Mouse (Mus musculus): Measurements from ENCODE around the gene Cmip.

Cmip gene

GRCm38 (mm10) chr8:117324821-117325220 lies 68.0 kb downstream of the Cmip start:
- DNase-seq (ENCODE audit: low spot score in 2 of 2), result no peak

DNA sequence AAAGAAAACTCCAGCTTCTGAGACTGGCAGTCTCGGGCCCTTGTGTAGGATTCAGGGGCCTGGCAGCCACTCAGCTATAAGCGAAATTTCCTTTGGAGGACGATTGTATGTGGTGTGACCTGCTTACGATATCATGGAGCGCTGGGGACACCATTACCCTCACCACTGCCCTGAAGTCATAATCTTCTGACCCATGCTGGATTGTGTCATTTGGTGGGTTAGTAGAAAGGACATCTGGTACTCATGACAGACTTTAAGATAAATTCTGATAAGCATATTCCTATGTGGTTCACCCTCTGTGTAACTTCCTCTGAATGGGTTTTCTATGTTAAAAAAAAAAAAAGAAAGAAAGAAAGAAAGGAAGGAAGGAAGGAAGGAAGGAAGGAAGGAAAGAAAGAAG lies 69.9 kb downstream of the Cmip start:
- no peak for DNase-seq (ENCODE audit: low spot score in 2 of 2)

DNA sequence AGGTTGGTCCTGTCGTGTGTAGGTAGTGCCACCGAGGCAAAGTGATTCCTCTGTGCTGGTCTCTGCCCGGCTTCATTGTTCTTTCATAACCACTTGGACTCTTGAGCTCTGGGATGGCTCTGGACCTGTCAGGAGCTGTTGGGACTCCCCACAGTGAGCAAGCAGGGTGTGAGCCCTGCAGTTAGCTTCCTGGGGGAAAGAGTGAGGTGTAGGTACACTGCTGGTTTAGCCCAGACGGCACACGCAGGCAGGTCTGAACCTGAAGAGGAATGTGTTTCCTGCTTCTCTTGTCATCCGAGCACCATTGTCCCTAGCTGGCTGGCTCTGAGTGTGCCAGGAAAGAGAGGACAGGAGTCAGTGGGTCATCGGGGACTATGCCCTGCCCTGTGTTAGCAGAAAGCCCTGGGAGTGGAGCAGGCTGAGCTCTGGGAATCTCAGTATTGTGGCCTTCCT lies 70.5 kb downstream of the Cmip start:
- DNase-seq (ENCODE audit: low spot score in 2 of 2), result no peak

- no peak for DNase-seq (ENCODE audit: low spot score in 2 of 2)
These were observed 71.9 kb downstream of the Cmip start for GRCm38 (mm10) chr8:117328758-117329157.

- DNase-seq (ENCODE audit: low spot score in 2 of 2), result no peak
These were observed 72.3 kb downstream of the Cmip start for GRCm38 (mm10) chr8:117329167-117329566.

GRCm38 (mm10) chr8:117329903-117330302 lies 73.0 kb downstream of the Cmip start:
- DNase-seq (ENCODE audit: low spot score in 2 of 2), result no peak

GRCm38 (mm10) chr8:117332229-117333010 lies 75.6 kb downstream of the Cmip start:
- peak; percentile 56 to 73 for DNase-seq (ENCODE audit: low spot score in 2 of 2)

DNA sequence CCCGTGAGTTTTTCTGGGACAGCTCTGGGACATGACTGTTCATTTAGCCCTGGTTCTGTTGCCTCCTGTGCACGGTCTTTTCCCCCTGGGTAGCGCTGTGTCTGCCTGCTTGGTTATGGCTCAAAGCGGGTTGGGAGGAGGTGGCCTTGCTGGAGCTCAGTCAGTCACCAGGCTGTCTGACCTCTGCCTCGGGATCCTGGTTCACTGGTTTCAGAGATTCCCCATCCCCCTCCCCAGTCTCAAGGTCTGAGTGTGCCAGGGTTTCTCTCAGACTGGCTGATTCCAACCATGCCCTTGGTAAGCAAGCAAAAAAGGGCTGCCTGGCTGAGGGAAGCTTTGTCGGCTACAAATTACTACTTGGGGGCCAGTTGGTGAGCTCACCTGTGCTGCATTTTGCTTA lies 76.8 kb downstream of the Cmip start:
- DNase-seq (ENCODE audit: low spot score in 2 of 2), result no peak

DNA sequence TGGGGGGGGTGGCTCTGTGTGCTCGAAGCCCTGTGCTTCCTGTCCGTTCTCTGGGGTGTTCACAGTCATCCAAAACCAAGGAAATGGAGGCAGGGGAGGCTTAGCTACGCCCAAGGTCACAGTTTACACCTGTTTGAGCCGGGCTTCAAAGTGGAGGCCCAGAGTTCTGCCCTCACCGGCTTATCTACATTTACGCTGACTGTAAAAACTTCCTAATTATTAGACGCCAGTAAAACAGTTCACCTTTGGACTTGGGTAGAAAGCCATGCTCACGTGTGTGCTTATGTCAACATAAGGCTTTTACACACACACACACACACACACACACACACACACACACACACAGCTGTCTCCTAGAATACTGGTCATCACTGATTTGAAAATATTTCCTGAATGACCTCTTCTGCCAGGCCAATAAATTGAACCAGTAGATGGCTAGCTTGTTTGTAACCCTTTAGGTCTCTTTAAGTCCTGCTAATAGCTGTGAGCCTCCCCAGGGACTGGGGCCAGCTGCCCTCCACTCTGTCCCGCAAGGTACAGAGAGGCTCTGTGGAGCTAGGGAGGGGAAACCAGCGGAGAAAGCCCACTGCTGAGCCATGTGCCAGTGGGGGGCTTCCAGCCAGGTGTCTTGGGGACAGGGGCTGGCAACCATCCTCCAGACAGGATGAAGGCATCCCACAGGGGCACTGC lies 77.3 kb downstream of the Cmip start:
- no peak for DNase-seq (ENCODE audit: low spot score in 2 of 2)

- no peak for DNase-seq (ENCODE audit: low spot score in 2 of 2)
These were observed 78.0 kb downstream of the Cmip start for GRCm38 (mm10) chr8:117334748-117335393.

GRCm38 (mm10) chr8:117335423-117335822 lies 78.6 kb downstream of the Cmip start:
- DNase-seq (ENCODE audit: low spot score in 2 of 2), result no peak

GRCm38 (mm10) chr8:117337188-117337587 lies 80.3 kb downstream of the Cmip start:
- no peak for DNase-seq (ENCODE audit: low spot score in 2 of 2)

DNA sequence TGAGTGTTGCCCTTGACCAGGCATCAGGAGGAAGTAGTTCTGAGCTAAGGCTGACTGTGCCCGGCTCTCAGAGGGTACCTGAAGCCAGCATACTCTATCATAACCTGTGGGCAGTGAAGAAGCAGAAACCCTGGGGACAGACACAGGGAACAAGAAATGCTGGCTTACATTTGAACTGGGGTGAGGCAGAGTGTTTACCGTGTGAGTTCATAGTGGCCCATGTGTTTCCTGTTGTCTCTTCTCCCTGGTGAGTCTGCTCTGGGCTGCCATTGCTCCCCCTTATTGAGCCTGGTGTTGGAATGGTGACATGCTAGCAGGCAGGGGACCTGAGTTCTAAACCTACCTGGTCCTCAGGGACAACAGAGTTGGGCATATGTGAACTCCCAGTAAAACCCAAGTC lies 81.8 kb downstream of the Cmip start:
- DNase-seq (ENCODE audit: low spot score in 2 of 2), result no peak

DNA sequence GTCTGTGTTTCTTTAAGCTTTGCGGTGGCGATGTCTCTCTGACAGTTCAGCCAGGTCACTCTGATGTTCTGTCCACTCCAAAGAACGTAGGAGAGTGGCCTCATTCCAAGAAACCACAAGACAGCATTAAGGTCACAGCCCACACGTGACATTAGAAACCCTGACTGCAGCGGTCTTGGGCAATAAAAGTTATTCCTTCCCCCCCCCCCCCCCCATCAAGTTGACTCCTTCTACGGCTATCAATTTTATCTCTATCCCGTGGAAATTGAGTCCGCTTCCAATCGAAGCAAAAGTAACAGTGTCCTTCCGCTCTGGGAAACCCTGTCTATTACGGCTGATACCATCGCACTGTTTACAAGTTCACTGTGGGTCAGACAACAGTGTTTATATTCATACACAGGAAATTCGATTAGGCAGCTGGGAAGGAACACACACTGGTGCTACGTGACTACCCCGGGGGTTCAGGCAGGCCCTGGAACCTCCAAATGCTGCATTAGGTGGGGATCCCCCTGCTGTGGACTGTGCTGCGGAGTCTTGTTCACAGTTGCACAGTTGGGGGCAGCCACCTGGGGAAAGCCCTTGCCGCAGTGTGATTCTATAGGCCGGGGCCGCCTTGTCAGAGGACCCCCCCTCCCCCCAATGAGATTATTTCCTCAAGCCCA lies 82.6 kb downstream of the Cmip start:
- no peak for DNase-seq (ENCODE audit: low spot score in 2 of 2)

DNA sequence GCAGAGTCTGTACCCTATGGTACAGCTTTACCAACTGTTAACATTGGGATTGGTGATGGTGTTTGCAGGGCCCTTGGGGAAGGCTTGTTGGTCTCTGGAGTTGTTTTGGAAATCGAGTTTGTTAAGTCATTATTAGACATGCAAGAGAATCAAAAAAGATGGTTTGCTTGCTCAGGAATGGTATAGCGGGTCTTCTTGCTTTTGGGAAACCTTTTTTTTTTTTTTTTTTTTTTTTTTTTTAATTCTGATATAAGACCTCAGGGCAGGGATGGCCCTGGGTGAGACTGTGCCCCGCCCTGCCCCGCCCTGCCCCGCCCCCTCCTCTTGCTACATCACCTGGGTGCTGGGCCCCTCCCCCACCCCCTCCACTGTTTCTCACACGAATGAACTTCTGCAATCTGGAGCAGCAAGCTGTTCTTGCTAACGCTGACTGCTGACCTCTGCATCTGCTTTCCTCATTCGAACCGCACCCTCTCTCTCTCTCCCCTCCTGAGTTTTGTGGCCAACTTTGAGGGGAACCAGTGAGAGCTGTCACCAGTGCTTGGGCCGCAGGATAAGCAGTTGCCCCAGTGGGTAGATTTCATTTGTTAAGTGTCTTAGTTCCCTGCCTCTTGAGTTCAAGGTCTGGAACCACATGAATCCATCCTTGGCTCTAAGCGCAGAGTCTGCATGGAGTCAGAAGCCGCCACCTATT lies 83.2 kb downstream of the Cmip start:
- DNase-seq (ENCODE audit: low spot score in 2 of 2), result no peak

GRCm38 (mm10) chr8:117340800-117341199 lies 83.9 kb downstream of the Cmip start:
- DNase-seq (ENCODE audit: low spot score in 2 of 2), result no peak

- DNase-seq (ENCODE audit: low spot score in 2 of 2), result no peak
These were observed 86.0 kb downstream of the Cmip start for GRCm38 (mm10) chr8:117342735-117343385.

DNA sequence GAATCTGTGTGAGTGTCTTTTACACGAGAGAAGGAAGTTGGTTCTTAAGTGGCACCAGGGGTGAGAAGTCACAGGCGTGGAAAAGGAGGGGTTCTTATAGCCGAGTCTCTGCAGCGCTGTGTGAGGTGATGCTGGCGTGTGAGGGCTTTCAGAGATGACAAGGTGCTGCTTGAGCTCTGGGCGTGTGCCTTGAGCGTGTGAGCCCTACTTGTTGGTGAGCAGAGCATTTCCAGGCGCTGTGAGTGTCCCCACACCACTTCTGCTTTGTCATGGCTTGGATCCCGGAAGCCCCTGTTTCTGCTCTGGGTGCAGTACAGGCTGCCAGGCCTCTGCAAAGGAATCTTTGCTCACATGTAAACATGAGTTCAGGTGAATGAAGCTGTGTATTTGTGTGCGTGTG lies 86.6 kb downstream of the Cmip start:
- no peak for DNase-seq (ENCODE audit: low spot score in 2 of 2)

DNA sequence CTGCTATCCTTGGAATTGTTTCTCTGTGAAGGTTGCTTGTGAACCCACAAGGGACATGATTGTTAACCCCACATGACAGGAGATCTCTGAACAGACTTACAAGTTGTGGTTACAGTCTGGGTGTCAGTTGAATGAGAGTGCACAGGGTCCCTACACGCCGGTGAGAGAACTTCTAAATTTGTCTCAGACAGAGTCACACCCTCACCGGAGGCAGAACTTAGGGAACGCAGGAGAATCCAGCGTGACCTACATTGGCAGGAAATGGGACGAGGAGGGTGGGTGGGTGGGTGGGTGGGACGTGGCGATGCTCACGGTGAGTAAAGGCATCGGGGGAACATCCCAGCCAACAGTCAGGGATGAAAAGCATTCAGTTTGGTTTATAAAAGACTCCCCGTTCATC lies 88.0 kb downstream of the Cmip start:
- DNase-seq (ENCODE audit: low spot score in 2 of 2), result no peak

DNA sequence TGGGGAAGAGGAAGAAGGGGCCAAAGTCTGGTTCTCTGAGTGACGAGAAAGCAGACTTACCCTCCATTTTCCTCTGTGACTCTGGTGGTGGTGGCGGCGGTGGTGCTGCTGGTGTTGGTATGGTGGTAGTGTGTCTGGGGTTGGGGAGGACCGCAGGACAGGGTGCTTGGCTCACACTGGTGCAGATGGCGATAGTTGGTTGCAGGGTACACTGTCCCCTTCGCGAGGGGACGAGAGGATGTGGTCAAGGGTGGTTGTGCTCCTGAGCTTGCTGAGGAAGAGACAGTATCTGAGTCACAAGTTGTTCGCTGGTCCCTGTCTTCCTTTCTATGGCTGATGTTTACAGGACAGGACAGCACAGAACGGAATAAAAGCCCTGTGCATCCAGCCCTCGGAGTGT lies 88.5 kb downstream of the Cmip start:
- DNase-seq (ENCODE audit: low spot score in 2 of 2), result no peak

GRCm38 (mm10) chr8:117347556-117347955 lies 90.7 kb downstream of the Cmip start:
- no peak for DNase-seq (ENCODE audit: low spot score in 2 of 2)
